Mouse (Mus musculus) thymus, adult 18-20 months (tissue): ENCODE results near the gene Ppp1r3g.

Source experiments
- DNase-seq, 2 experiments: peaks; one replicate each; pipeline ENCODE4 v3.0.0; 2022; ENCODE audit warnings: mixed read lengths in 2 of 2

Gene Ppp1r3g

DNA sequence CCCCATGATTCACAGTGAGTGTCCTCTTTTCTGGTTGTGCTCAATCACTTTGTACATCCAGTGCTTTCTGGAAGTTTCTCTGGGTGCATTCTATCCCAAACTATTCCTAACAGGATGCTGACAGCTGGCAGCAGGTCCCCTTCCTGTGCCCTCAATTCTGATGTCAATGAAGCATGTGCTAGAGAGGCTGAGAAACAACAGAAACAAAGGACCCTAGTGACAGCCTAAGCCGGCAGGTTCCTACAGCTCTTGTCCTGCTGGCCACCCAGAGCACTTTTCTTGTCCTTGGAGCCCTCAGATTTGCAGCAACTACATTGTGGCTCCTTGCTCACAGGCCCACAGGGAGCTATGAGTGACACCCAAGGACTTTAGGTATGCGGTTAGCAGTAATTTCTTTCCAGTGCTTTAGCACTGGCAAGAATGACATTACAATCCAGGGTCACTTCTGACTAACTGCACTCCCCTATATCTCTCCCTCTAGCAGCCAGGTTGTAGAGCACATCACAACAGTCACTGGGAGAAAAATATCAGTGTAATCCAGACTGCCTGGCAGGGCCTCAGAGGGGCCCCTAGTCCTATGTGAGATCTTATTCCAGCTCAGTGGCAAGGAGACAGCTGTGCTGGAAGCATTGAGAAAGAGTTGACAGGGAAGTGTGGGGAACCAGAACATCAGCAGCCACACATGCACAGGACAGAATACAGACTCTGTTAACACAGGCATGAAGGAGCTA lies 37.2 kb downstream of the Ppp1r3g start:
- no peak for DNase-seq

DNA sequence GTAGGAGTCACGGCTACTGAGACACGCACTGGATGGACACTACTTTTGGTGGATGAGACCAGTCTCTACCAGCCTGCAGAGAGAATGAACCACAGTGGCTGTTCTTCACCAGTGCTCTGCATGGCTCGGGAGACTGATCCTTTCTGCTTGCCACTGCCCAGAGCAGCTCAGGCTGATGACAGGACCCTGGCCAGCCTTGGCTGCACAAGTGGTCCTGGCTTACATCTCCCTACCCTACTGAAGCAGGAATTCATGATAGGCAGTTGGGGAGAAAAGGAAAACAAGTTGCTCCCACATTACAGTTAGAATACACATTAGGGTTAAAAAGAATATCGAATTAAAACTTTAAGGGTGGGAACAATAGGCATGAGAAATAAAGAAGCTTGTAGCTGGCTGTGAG lies 39.0 kb downstream of the Ppp1r3g start:
- no peak for DNase-seq

DNA sequence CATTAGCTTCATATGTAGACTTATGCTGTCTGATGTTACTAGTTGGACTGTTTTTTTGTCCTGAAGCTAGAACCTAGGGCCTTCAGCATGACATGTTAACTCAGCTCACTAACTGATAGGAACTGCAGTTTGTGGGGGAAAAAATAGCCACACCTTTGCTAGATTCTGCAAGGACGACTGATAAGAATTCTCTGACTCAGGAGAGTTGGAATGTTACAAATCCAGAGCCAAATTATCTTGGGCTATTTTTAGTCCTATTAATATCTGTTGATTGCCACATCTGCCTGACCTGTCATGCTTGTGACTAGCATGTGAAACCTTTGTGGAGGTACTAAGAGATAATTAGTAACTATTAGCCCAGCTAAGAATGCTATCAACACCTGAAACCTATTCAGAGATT lies 42.2 kb downstream of the Ppp1r3g start:
- no peak for DNase-seq

DNA sequence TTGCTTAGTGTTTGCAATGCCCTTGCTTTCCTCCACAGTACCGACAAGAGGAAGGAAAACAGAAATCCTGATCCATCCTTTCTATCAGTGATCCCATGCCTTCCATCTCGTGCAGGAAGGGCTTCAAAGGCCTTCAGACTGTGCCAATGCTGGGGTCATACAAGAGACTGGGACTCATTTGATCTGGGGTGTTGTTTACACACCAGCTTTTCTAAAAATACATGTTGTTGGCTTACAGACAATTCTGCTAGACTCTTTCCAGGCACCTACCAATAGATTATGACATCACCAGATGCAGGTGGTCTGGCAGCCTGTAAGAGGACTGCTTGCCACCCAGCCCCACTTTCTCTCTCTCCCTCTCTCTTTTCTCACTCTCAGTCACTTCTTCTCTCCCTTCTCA lies 51.3 kb downstream of the Ppp1r3g start:
- DNase-seq, result no peak

DNA sequence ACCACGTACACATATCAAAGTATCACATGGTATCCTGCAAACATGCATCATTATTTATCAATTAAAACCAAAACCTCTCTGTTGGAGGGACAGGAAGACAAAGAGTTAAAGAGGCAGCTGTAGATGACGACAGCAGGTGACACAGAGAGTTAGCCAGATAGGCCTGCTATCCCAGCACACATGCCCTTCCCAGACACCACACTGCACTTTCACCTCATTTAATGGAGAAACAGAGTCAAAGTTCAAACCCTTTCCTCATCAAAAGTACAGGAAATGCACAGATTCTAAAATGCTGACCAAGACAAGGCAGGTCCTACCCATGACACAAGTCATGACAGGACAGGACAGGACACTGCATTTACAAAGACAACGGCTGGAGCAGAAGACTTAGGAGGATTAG lies 57.0 kb downstream of the Ppp1r3g start:
- no peak for DNase-seq

DNA sequence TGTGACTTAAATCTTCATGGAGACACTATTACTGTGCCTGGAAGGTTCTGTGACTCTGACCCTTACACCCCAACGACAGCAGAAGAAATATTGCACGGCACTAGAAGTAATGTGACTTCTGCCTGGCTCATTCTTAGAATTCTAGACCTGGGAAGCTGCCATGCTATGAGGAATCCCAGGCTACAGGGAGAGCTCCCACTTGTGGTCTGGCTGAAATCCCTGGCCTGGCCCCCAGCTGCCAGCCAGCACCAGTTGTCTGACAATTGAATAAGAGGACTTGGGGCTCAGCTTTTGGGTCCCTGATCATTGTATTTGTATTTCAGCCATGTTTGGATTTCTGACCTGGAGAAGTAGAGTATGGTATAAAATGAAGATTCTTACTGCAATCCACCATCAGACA lies 59.4 kb downstream of the Ppp1r3g start:
- DNase-seq, result no peak

DNA sequence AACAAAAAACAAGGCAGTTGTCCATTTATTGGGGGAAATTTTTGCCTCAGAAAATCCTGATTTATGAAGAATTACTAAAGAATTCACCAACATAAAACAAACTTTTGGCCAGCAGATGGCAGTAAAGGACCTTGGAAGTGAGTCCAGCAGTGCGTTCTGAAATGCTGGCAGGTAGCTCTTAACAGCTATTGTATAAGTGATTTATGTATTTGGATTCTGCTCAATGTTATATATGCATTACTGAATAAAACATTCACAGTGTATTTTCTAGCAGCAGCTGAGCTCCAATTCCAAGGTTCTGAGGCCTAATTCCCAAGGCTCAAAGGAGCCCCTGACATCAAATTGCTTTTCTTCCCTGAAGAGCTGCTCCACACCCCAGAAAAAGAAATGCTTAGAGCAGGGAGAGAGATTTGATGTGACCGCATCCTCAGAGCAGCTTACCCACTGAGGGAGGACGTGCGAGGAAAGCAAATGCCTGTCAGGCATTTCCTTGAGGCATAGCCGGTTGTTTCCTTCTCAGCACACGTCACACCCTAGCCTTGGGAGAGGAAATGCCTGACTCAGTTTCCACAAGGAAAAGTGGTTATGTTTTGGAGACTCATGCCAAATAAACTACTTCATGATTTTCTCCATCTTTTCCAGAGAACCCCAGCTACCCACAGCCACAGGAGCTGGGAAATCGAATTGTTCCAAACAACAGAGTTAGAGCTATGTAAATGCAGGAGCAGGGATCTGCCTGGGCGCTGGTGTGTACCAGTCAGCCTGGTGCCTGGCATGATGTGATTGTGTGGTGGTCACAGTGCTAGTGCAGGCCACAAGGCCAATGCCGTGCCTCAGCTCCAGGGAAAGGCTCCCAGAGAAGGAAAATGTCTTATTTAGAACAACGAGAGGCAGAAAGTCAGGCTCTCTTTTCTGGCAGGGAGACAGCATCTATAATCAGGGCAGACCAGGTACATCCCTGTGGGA lies 61.0 kb downstream of the Ppp1r3g start:
- no peak for DNase-seq
